Mouse (Mus musculus): ENCODE results near the gene Ttc7b. TPM values are rescaled to one million over a fixed set of nuclear protein-coding genes. Genes with fewer than 3 reads are reported as not detected.

Gene Ttc7b
- polyA plus RNA-seq (2011; ENCODE audit: insufficient read length, low read depth, missing spikeins) = 24.5 and 26.1 TPM in 2 replicates

DNA sequence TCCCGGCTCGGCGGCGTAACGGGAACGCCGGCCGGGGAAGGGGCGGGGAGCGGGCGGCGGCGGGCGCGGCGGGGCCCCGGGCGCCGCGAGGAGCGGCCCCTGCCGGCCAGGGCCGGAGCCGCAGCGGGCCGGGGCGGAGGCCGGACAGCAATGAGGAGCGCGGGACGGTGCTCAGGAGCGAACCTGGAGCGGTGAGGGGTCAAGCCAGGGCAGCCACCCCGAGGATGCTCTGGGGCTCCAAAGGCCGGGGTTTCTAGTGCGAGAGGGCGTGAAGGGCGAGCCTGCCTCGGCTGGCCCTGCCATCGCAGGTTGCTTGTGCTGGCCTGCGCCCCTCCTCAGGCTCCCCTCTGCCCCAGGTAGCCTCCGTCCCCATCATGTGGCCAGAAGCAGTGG lies at the start of gene Ttc7b:
Gene Ttc7b (minus strand): TSS at position 33 of the 393 bp plus-strand sequence.
- peaks cover 4% of the 10 kb centered on the region; the same call in 1 of the 2 replicates for H3K4me1 ChIP-seq (ENCODE audit: control insufficient read depth, insufficient read depth, low read length)
- peak within 1 kb of the TSS; percentile 70 for H3K4me3 ChIP-seq (ENCODE audit: insufficient read depth, low read length)
- no peak for TF ChIP-seq POLR2A (IDR thresholded peaks at IDR 0.05; ENCODE audit: low read depth, low read length)
- 0 out of 2 replicates have a peak, but pooled peaks have one; percentile 9 for TF ChIP-seq CTCF (IDR thresholded peaks at IDR 0.05; ENCODE audit: borderline replicate concordance, insufficient read depth, low read length)
- H3K27ac ChIP-seq (ENCODE audit: insufficient read depth, low read length) = no peak within 1 kb of the TSS

DNA sequence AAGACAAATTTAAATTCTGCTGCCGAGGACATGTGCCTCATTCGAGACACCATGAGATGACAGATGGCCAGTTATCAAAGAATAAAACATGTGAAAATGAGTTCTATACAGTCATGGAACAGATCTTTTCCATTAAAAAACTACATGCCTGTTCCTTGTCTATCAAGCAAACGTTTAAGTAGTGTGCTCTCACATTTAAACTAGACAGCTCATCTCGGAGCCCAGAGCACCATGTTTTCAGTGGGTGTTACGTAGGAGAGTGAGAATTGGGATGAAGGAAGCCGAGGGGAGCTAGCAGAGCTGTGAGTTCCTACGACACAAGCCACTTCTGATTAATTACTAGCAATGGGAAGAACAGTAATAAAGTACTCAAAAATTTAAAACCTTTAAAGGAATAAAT lies 48.2 kb upstream of the Ttc7b start:
- Histone ChIP-seq H3K4me1 (ENCODE audit: control insufficient read depth, insufficient read depth, low read length) (no peaks in the 10 kb centered on the region), H3K27ac (ENCODE audit: insufficient read depth, low read length) (no peak overlapping the region), H3K4me3 (ENCODE audit: insufficient read depth, low read length) (no peak overlapping the region)
- TF ChIP-seq POLR2A (IDR thresholded peaks at IDR 0.05; ENCODE audit: low read depth, low read length) = no peak
- TF ChIP-seq CTCF (IDR thresholded peaks at IDR 0.05; ENCODE audit: borderline replicate concordance, insufficient read depth, low read length) = no peak

DNA sequence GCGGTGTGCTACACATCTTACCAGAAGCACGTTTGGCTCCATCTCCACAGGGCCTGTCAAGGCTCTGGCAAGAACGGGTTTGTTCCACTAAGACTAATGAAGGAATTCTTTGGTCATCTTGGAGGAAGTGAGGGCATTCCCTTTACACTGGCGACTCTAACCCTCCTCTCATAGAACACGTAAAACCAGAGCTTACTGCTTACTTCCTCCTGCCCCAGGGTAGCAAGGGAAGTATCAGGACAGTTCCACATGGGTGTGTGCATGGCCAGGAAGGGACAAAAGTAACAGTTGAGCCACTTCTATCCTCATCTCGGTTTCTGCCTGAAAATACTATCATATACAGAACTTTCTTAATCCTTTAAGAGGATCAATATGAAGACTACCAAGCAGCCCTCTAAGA lies 47.5 kb upstream of the Ttc7b start:
- Histone ChIP-seq H3K4me1 (ENCODE audit: control insufficient read depth, insufficient read depth, low read length) (no peaks in the 10 kb centered on the region), H3K4me3 (ENCODE audit: insufficient read depth, low read length) (no peak overlapping the region), H3K27ac (ENCODE audit: insufficient read depth, low read length) (no peak overlapping the region)
- no peak for TF ChIP-seq POLR2A (IDR thresholded peaks at IDR 0.05; ENCODE audit: low read depth, low read length)
- TF ChIP-seq CTCF (IDR thresholded peaks at IDR 0.05; ENCODE audit: borderline replicate concordance, insufficient read depth, low read length) = no peak

DNA sequence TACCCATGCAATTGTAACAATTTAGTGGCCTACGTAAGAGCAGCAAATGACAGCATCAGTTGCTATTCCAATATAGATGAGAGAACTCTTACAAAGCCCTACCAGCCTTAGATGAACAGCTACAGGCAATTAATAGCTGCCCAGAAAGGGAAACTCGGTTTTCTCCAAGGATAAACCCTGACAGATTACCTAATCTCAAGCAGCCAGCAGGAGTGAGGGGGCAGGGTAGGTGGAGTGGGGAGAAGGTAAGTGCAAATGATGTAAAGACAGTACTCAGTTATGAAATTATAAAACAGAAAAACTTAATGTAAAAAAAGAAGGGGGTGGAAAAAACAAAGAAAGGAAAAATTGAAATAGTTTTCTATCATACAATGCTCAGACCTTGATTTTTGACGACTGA lies 47.0 kb upstream of the Ttc7b start:
- TF ChIP-seq CTCF (IDR thresholded peaks at IDR 0.05; ENCODE audit: borderline replicate concordance, insufficient read depth, low read length) (no peak), POLR2A (IDR thresholded peaks at IDR 0.05; ENCODE audit: low read depth, low read length) (no peak)

DNA sequence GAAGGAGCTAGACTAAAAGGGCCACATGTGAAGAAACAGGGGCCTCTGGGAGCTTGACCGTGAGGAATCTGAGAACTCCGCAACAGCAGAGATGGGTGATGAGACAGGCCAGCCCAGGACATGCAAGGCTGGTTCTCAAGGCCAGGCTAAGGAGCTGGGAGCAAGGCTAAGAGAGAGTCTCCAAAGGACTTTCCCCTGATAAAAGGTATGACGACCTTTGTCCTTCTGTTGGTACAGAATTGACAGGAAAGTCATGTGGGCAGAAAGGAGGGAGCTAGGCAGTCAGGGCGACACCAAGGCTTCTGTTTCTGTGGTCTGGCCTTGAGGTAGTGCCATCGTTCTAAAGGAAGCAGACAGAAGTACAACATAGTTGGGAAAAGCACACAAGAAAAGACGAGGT lies 33.0 kb upstream of the Ttc7b start:
- no peak overlapping the region for H3K27ac ChIP-seq (ENCODE audit: insufficient read depth, low read length)
- H3K4me1 ChIP-seq (ENCODE audit: control insufficient read depth, insufficient read depth, low read length) = no peaks in the 10 kb centered on the region
- H3K4me3 ChIP-seq (ENCODE audit: insufficient read depth, low read length) = no peak overlapping the region
- TF ChIP-seq CTCF (IDR thresholded peaks at IDR 0.05; ENCODE audit: borderline replicate concordance, insufficient read depth, low read length) = no peak
- no peak for TF ChIP-seq POLR2A (IDR thresholded peaks at IDR 0.05; ENCODE audit: low read depth, low read length)

More for the DNA sequence above, 47.0 kb upstream of the Ttc7b start:
- no peak overlapping the region for H3K27ac ChIP-seq (ENCODE audit: insufficient read depth, low read length)
- H3K4me1 ChIP-seq (ENCODE audit: control insufficient read depth, insufficient read depth, low read length) = no peaks in the 10 kb centered on the region
- no peak overlapping the region for H3K4me3 ChIP-seq (ENCODE audit: insufficient read depth, low read length)

DNA sequence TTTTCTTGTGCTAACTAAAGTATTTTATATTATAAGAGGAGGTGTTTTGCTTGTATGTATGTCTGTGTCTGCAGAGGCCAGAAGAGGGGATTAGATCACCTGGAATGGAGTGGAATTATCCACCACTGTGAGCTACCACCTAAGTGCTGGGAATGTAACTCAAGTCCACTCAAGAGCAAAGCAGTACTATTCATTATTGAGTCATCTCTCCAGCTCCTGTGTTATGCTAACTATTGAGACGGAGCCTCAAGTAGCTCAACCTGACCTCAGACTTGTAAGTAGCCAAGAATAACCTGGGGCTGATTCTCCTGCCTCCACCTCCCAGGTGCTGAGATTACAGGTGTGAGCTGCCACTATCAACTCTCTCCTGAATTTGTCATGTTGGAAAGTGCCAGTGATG lies 31.3 kb upstream of the Ttc7b start:
- no peak overlapping the region for H3K27ac ChIP-seq (ENCODE audit: insufficient read depth, low read length)
- no peak for TF ChIP-seq CTCF (IDR thresholded peaks at IDR 0.05; ENCODE audit: borderline replicate concordance, insufficient read depth, low read length)
- TF ChIP-seq POLR2A (IDR thresholded peaks at IDR 0.05; ENCODE audit: low read depth, low read length) = no peak
- no peaks in the 10 kb centered on the region for H3K4me1 ChIP-seq (ENCODE audit: control insufficient read depth, insufficient read depth, low read length)
- no peak overlapping the region for H3K4me3 ChIP-seq (ENCODE audit: insufficient read depth, low read length)

DNA sequence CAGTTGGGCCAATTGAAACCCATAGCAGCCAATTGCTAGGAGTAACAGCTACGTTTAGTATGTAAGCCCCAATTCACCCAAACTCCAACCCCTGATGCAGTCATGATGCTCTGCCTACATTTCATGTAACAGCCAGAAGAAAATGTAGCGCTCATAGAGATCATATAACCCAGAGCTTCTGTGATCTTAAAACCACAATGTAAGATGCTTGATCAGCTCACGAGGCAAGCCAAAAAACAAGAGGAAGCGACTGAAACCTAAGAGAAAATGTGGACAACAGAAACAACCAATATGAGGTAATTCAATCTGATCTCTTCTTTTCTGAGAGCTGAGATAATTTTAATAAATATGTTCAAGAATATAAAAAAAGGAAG lies 23.6 kb upstream of the Ttc7b start:
- no peak overlapping the region for H3K27ac ChIP-seq (ENCODE audit: insufficient read depth, low read length)
- H3K4me1 ChIP-seq (ENCODE audit: control insufficient read depth, insufficient read depth, low read length) = no peaks in the 10 kb centered on the region
- H3K4me3 ChIP-seq (ENCODE audit: insufficient read depth, low read length) = no peak overlapping the region
- TF ChIP-seq POLR2A (IDR thresholded peaks at IDR 0.05; ENCODE audit: low read depth, low read length) (no peak), CTCF (IDR thresholded peaks at IDR 0.05; ENCODE audit: borderline replicate concordance, insufficient read depth, low read length) (no peak)

DNA sequence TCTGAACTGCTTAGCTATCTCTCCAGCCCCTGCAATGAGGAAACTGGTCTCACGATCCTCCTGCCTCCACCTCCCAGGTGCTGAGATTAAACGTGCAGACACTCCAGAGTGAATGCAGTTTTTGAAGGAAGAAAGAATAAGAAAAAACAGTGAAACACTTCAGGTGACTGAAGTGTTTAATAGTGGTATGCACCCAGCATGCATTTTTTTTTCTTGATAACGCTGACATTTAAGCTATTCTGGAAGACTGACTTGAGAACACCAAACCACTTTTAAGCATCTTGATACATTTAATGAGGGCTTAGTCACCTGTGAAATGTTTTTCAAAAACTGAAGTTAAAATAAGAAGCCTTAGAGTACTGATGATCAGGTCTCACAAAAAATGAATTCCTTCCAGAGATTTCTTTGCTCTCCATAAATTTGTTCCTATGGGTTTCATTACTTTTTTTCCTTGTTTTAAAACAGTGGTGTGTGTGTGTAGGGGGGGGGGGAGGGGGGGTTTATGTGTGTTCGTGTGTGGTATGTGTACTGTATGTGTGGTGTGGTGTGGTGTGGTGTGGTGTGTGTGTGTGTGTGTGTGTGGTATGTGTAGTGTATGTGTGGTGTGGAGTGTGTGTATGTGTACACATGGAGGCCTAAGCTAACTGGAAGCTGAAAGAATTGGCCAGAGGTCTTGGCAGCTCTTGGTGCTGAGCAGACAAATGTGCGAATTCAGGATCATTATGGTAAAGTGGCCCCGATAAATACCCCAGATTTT lies 23.0 kb upstream of the Ttc7b start:
- TF ChIP-seq POLR2A (IDR thresholded peaks at IDR 0.05; ENCODE audit: low read depth, low read length) (no peak), CTCF (IDR thresholded peaks at IDR 0.05; ENCODE audit: borderline replicate concordance, insufficient read depth, low read length) (no peak)
- Histone ChIP-seq H3K27ac (ENCODE audit: insufficient read depth, low read length) (no peak overlapping the region), H3K4me1 (ENCODE audit: control insufficient read depth, insufficient read depth, low read length) (no peaks in the 10 kb centered on the region), H3K4me3 (ENCODE audit: insufficient read depth, low read length) (no peak overlapping the region)

DNA sequence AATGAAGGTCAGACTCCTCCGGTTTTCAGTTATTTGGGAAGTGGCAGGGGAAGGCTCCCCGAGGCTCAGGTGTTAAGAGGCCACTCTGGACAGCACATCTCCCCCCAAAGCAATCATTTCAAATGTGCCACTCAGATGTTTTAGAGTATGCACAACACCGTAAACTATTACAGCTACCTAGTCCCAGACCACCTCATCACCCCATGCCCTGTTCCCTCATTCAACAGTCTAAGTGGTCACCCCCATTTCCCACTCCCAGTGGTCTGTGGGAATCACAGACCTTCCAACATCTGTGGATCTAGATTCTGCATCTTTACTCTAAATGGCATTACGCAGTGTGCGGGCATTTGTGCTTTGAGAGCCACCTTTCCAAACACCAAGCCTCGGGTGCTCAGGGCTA lies 21.9 kb upstream of the Ttc7b start:
- no peak overlapping the region for H3K27ac ChIP-seq (ENCODE audit: insufficient read depth, low read length)

DNA sequence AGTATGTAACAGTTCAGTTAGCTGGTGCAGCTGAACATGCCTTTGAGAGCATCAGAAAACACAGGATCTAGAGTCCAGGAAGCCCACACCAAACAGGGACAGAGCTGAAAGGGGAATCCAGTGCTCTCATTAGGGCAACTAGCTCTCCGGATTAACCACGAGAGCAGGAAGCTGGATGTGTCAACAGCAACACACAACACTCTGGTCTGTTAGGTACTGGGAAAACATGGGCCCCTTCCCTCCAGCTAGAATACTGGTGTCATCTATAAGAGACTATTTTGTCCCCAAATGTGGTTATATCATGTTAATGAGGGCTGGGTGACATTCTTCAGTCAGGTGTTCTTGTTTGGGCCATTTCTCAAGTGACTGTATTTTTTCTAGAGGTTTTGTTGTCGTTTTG lies 21.4 kb upstream of the Ttc7b start:
- H3K27ac ChIP-seq (ENCODE audit: insufficient read depth, low read length) = no peak overlapping the region
- H3K4me3 ChIP-seq (ENCODE audit: insufficient read depth, low read length) = no peak overlapping the region
- TF ChIP-seq CTCF (IDR thresholded peaks at IDR 0.05; ENCODE audit: borderline replicate concordance, insufficient read depth, low read length) (no peak), POLR2A (IDR thresholded peaks at IDR 0.05; ENCODE audit: low read depth, low read length) (no peak)
- no peaks in the 10 kb centered on the region for H3K4me1 ChIP-seq (ENCODE audit: control insufficient read depth, insufficient read depth, low read length)

More for the DNA sequence above, 21.9 kb upstream of the Ttc7b start:
- Histone ChIP-seq H3K4me3 (ENCODE audit: insufficient read depth, low read length) (no peak overlapping the region), H3K4me1 (ENCODE audit: control insufficient read depth, insufficient read depth, low read length) (no peaks in the 10 kb centered on the region)
- TF ChIP-seq CTCF (IDR thresholded peaks at IDR 0.05; ENCODE audit: borderline replicate concordance, insufficient read depth, low read length) (no peak), POLR2A (IDR thresholded peaks at IDR 0.05; ENCODE audit: low read depth, low read length) (no peak)

Data from embryonic fibroblast, embryonic 13.5 days (primary cell).